Mouse (Mus musculus) lung, postnatal 36 days (tissue): Measurements from ENCODE around the gene Nova2.

Experiments used
- DNase-seq: peaks from one replicate; pipeline ENCODE4 v3.0.0; 2022; ENCODE audit warnings: mixed read lengths

Nova2 gene

DNA sequence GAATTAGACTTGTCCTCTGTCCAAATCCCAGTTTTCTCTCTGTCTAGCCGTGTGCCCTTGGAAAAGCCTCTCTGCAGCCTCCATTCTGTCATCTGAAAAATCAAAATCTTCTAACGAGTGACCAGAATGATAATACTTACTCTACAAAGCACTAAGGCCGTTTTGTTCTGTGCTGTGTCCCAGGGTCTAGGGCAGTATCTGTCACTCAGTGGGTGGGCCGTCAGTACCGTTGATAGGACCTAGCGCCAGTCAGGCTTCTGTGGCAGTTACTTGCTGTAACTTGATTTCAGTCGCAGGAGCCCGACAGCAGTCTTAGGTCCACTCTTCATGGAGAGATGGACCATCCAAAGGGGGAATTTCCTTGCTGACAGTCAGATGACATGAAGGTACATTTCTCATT lies 1.4 kb upstream of the Nova2 start:
- DNase-seq: no peak

DNA sequence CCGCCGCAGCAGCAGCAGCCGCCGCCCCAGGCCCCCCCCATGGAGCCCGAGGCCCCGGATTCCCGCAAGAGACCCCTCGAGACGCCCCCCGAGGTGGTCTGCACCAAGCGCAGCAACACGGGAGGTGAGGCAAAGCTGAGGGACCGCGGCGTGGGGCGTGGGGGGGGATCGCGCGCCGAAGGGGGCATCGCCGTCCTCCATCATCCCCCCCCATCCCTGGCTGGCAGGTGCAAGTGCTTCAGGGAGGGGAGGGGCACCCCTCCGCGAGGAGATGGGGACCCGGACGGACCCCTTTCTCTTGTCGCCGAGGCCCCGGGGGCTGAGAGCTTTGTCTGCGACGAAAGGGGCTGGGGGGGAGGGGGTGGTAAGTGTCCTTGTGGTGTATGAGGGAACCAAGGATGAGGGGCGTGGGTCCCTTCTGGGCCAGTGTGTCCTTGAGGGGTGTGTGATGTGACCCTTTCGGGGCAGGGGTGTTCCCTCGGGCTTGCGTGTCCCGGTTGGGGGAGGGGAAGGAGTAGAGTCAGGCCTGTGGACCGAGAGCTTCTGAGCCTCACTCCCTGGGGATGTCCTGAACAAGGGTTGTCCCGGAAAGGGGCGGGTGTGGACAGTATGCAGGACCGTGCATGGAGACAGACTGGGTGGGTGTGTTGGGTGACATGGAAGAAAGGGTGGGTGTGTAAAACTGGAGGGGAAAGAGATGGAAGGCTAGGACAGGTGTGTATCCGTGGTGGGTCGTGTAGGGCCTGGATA lies 528 bp downstream of the Nova2 start:
- peak; percentile 81 for DNase-seq

- no peak for DNase-seq
Observed at GRCm38 (mm10) chr7:18926911-18927310, 1.2 kb downstream of the Nova2 start.

GRCm38 (mm10) chr7:18927759-18928158 lies 2.1 kb downstream of the Nova2 start:
- peak; percentile 81 for DNase-seq

- DNase-seq: no peak
Observed at GRCm38 (mm10) chr7:18942376-18942775, 16.7 kb downstream of the Nova2 start.

DNA sequence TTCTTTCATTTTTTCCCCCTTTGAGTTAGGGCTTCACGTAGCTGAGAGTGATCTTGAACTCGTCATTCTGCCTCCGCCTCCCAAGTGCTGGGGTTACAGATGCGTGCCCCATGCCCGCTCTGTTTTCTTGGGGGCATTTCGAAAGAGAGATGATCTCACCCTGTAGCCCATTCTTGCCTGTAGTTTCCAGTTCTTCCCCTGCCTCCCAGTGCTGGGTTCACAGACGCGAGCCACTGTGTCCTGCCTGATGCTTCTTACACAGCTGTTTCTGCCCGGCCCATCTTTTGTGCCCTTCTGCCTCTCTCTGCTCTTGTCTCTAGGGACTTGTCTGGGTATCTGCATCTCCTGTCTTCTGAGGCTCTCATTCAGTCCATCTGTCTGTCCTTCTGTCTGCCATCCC lies 17.1 kb downstream of the Nova2 start:
- no peak for DNase-seq

GRCm38 (mm10) chr7:18948151-18948550 lies 22.5 kb downstream of the Nova2 start:
- peak; percentile 87 for DNase-seq

- DNase-seq: no peak
Observed at GRCm38 (mm10) chr7:18949781-18950522, 24.3 kb downstream of the Nova2 start.

DNA sequence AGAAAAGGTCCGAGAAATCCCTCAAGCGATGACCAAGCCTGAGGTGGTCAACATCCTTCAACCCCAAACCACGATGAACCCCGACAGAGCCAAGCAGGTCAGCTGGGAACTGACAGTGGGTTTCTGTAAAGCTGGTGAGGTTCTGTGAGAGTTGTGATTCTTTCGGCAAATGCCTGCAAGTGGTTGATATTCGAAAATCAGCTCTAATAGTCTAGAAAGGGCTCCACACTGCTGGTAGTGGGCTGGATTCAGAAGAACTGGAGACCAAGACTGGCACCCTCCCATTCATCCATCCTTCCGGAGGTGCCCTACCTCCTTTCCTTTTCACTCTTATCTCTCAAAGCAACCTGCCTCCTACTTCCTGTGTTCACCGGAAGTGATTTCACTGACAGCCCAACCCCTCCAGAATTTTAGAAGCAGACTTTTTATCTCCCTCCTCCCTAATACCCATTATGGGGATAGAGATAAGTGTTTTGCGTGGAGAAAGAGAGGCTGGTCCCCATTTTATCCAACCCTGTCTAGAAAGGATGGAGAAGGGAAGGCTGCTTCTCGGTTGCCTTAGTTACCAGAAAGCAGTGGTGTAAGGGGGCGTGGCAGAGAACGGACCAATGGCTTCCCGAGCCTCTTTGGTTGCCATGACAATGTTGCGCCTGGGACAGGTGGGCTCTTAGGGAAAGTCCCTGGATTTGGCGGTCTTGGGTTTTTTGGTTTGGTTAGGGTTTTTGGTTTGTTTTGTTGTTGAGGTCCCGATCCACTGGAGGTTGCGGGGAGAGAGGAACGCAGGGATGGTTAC lies 25.0 kb downstream of the Nova2 start:
- peak; percentile 17 for DNase-seq

- peak; percentile 55 for DNase-seq
Observed at GRCm38 (mm10) chr7:18951397-18951796, 25.7 kb downstream of the Nova2 start.

DNA sequence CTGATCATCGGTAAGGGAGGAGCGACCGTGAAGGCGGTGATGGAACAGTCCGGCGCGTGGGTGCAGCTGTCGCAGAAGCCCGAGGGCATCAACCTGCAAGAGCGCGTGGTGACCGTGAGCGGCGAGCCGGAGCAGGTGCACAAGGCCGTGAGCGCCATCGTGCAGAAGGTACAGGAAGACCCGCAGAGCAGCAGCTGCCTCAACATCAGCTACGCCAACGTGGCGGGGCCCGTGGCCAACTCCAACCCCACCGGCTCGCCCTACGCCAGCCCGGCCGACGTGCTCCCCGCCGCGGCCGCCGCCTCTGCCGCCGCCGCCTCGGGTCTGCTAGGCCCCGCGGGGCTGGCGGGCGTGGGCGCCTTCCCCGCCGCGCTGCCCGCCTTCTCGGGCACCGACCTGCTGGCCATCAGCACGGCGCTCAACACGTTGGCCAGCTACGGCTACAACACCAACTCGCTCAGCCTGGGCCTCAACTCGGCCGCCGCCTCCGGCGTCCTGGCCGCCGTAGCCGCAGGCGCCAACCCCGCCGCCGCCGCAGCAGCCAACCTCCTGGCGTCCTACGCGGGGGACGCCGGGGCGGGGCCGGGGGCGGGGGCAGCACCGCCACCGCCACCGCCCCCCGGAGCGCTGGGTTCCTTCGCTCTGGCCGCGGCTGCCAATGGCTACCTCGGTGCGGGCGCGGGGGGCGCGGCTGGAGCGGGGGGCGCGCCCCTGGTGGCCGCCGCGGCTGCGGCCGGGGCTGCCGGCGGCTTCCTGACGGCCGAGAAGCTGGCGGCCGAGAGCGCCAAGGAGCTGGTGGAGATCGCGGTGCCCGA lies 32.1 kb downstream of the Nova2 start:
- peak; percentile 53 for DNase-seq

GRCm38 (mm10) chr7:18958384-18958766 lies 32.7 kb downstream of the Nova2 start:
- DNase-seq: no peak

DNA sequence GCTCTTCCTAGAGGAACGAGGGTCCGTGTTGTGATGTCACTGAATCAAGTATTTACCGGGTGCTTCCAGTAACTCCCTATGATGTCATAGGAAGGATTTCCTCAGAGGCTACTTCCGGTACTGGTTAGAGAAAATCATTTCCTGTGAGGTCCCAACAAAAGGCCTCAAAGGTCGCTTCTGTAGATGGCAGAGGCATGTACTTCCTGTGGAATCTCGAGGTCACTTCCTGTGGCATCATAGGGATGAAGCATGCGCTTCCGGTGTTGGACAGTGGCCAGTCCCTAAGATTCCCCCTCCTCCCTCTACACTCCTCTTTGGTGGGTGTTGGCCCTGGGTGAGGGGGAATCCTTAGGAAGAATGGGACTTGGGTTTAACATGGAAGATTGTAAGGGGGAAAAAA lies 33.8 kb downstream of the Nova2 start:
- DNase-seq: peak; percentile 66

DNA sequence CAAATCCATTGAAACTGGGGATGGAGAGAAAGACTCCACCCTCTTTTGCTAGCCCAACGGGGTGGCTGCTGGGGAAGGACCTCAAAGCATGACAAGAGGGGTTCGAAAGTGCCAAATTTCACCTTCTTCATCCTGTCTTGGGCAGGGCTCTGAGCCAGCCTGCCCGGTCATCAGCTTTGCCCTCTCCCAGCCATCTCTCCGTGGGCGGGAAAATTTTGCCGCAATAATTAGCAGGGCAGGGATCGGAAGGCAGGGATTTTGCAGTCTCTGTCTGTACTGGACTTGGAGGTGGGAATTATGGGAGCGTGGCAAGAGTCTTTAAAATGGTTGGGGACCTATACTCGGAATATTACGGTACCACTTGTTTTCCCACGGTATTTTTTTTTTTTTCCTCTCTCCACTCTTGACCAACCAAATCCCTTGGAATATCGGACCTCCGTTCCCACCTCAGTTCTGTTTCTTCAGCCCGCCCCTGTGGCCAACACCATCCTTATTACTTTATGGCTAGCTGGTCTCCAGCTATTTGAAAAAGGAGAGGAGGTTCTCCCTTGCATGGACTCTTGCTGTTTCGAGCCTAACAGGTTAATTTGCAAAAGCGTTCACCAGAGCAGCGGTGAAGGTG lies 36.6 kb downstream of the Nova2 start:
- no peak for DNase-seq

DNA sequence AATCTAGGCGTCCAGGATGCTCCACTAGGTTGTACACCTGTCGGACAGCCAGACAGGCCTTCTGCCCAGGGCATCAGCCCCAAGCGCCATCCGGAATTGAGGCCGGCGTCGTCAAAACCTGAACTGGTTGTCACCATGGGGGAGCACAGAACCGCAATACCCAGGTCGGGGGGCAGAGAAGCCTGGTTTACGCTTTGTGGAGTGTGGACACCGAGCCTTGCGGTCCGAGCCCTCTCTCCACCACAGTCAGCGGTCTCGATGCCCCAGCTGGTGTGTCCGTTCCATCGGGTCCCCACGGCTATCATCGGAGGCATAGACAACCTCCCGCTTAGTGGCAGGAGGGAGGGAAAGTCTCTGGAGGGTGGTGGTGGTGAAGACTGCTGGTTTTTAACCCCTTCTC lies 37.1 kb downstream of the Nova2 start:
- DNase-seq: no peak

- no peak for DNase-seq
Observed at GRCm38 (mm10) chr7:18963294-18963843, 37.7 kb downstream of the Nova2 start.

- DNase-seq: no peak
Observed at GRCm38 (mm10) chr7:18965312-18965711, 39.6 kb downstream of the Nova2 start.

- DNase-seq: no peak
Observed at GRCm38 (mm10) chr7:18967603-18968002, 41.9 kb downstream of the Nova2 start.

GRCm38 (mm10) chr7:18970956-18971355 lies 45.3 kb downstream of the Nova2 start:
- no peak for DNase-seq

- no peak for DNase-seq
Observed at GRCm38 (mm10) chr7:18978381-18978780, 52.7 kb downstream of the Nova2 start.

- DNase-seq: no peak
Observed at GRCm38 (mm10) chr7:18986503-18986902, 60.8 kb downstream of the Nova2 start.

GRCm38 (mm10) chr7:18987100-18987499 lies 61.4 kb downstream of the Nova2 start, which contains the start of gene Nanos2:
Gene Nanos2 (plus strand): TSS chr7:18987400.
- DNase-seq: no peak
